Comparison of ENCODE assay signal across 15 mouse cellular contexts in the genomic region with DNA sequence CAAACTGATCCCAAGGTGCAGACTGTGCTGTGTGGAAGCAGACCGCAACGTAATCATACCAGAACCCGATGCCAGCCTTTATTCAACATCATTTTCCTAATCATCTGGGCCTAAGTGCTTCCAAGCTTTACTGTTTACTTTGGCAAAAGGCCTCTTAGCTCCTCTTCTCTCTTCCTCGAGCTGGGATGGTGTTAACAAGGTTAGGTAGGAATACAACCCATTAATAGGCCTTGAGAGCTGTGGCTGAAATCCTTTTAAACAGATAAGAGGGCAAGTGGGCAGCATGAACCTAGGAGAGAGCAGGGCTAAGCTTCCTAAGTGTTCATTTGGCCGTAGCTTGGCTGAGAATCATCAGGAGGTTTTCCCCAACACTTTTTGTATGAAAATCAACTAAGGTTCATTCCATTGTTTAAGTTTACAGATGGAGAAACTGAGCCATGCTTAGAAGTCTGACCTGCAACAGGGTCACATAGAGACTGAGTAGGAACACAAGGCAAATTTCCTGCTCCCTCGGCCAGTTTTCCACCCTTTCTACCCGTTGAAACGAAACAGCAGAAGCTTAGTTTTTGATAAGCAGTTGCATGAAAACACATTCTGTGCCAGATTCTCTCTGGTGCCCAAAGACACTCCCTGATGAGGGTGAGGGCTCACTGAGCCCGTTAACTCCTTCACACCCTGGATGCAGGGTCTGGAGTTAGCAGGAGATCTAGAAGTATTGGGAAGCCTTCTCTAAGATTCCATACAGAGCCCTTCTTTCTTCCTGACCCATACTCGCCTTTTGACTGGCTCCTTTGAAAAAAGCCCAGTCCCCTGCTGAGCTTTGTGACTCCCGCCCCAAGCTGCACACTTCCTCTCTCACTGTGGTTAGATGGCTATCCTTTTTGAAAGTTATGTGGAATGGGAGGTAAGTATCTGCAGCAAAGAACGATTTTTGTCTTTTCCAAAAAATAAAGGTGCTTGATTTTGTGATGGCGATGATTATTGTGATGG.
A peak's percentile ranks its signal among the peaks of the same experiment; 100 is the strongest.
DNase-seq lines count a peak whose midpoint lies in the region; ATAC-seq lines count a peak whose summit lies in the region.
"Had no signal": no experiment of that assay in that cellular context is flagged by ENCODE, and none has a peak within 500 bp of the region (broad histone marks: within the 10 kb centered on the region; RNA-seq: fewer than 3 reads in every experiment).

No protein-coding gene starts in this region.

- H3K27ac ChIP-seq in midbrain, embryonic 10.5 days (replicated peaks), result peak overlapping the region; percentile 28; the same call in 1 of the 2 replicates
- no peak overlapping the region for H3K27ac ChIP-seq in midbrain, embryonic 14.5 days (replicated peaks; ENCODE audit: low read depth, low read length)
- no peak overlapping the region for H3K27ac ChIP-seq in forebrain, embryonic 11.5 days (ENCODE audit: low read depth, low read length)
- H3K27ac ChIP-seq: embryonic facial prominence, embryonic 15.5 days had no signal

- H3K9me3 ChIP-seq in midbrain, embryonic 10.5 days (replicated peaks), result no peaks in the 10 kb centered on the region
- no peaks in the 10 kb centered on the region for H3K9me3 ChIP-seq in midbrain, embryonic 14.5 days (ENCODE audit: control insufficient read depth, low read length)
- no peaks in the 10 kb centered on the region for H3K9me3 ChIP-seq in forebrain, embryonic 11.5 days (ENCODE audit: control insufficient read depth, low read length)
- H3K9me3 ChIP-seq: embryonic facial prominence, embryonic 15.5 days had no signal

- no peak for ATAC-seq in midbrain, embryonic 14.5 days (ENCODE audit: low FRiP score, low TSS enrichment)
- no peak for ATAC-seq in forebrain, embryonic 11.5 days (replicated peaks; ENCODE audit: low FRiP score)
- ATAC-seq: activated CD4-positive, CD25-positive, alpha-beta regulatory T cell, adult 4 months; forebrain, postnatal 0 days; inflammation-experienced regulatory T-cells, adult 6 months had no signal

- no peaks in the 10 kb centered on the region for H3K36me3 ChIP-seq in midbrain, embryonic 10.5 days
- H3K36me3 ChIP-seq in midbrain, embryonic 14.5 days (ENCODE audit: control insufficient read depth, insufficient read depth, low read length), result no peaks in the 10 kb centered on the region
- H3K36me3 ChIP-seq in forebrain, embryonic 11.5 days (ENCODE audit: control insufficient read depth, insufficient read depth, low read length), result no peaks in the 10 kb centered on the region
- H3K36me3 ChIP-seq: embryonic facial prominence, embryonic 15.5 days had no signal

- DNase-seq in midbrain, embryonic 10.5 days (ENCODE audit: low spot score), result no peak
- DNase-seq in midbrain, embryonic 14.5 days, result no peak
- peak; percentile 18 for DNase-seq in R1 (ENCODE audit: low read depth, low spot score)
- peak; percentile 33 for DNase-seq in heart, adult 8-10 months (ENCODE audit: low spot score)
- peak; percentile 25 for DNase-seq in heart, postnatal 4 days
- no peak for DNase-seq in kidney, postnatal 4 days
- DNase-seq in forebrain, embryonic 11.5 days (ENCODE audit: low spot score), result no peak
- DNase-seq: cerebellum, postnatal 14 days; forebrain, postnatal 0 days; gastrocnemius, postnatal 36 days; kidney, postnatal 25 days; right cerebral cortex, postnatal 25 days had no signal

- H3K27me3 ChIP-seq in midbrain, embryonic 10.5 days (ENCODE audit: low read depth, poor library complexity, severe bottlenecking), result no peaks in the 10 kb centered on the region
- no peaks in the 10 kb centered on the region for H3K27me3 ChIP-seq in midbrain, embryonic 14.5 days (ENCODE audit: control insufficient read depth, insufficient read depth, low read length)
- H3K27me3 ChIP-seq in forebrain, embryonic 11.5 days (ENCODE audit: control insufficient read depth, insufficient read depth, low read length), result no peaks in the 10 kb centered on the region
- H3K27me3 ChIP-seq: embryonic facial prominence, embryonic 15.5 days had no signal

- no peak overlapping the region for H3K4me2 ChIP-seq in midbrain, embryonic 14.5 days (ENCODE audit: low read length)
- H3K4me2 ChIP-seq in forebrain, embryonic 11.5 days (ENCODE audit: low read depth, low read length, severe bottlenecking), result no peak overlapping the region
- H3K4me2 ChIP-seq: embryonic facial prominence, embryonic 15.5 days had no signal

- H3K4me1 ChIP-seq in midbrain, embryonic 10.5 days, result peaks cover 21% of the 10 kb centered on the region
- peaks cover 4% of the 10 kb centered on the region; the same call in 1 of the 2 replicates for H3K4me1 ChIP-seq in midbrain, embryonic 14.5 days (ENCODE audit: control insufficient read depth, insufficient read depth, low read length)
- H3K4me1 ChIP-seq in forebrain, embryonic 11.5 days (replicated peaks; ENCODE audit: control insufficient read depth, insufficient read depth, low read length), result no peaks in the 10 kb centered on the region

- no peak overlapping the region for H3K4me3 ChIP-seq in midbrain, embryonic 10.5 days
- no peak overlapping the region for H3K4me3 ChIP-seq in midbrain, embryonic 14.5 days (replicated peaks; ENCODE audit: low read depth, low read length)
- no peak overlapping the region for H3K4me3 ChIP-seq in forebrain, embryonic 11.5 days (ENCODE audit: low read depth, low read length)
- H3K4me3 ChIP-seq: embryonic facial prominence, embryonic 15.5 days had no signal

- WGBS in midbrain, embryonic 10.5 days, result 55% methylated on average over 13 of the region's 13 CpGs
- 58% methylated on average over 13 of the region's 13 CpGs for WGBS in midbrain, embryonic 14.5 days
- WGBS in forebrain, embryonic 11.5 days, result 51% methylated on average over 13 of the region's 13 CpGs

- no peak overlapping the region for H3K9ac ChIP-seq in midbrain, embryonic 14.5 days (replicated peaks; ENCODE audit: low read length)
- H3K9ac ChIP-seq in forebrain, embryonic 11.5 days (ENCODE audit: low read length), result no peak overlapping the region
- H3K9ac ChIP-seq: embryonic facial prominence, embryonic 15.5 days; forebrain, postnatal 0 days had no signal

Comparison
In these comparisons a context has a peak if more than half of its experiments do, and no peak if none do; other contexts are left out.
1. DNase-seq: peak in R1 (single experiment), heart, adult 8-10 months (single experiment) and heart, postnatal 4 days (single experiment); none in midbrain, embryonic 10.5 days (single experiment), midbrain, embryonic 14.5 days (single experiment), kidney, postnatal 4 days (0 of 2) and forebrain, embryonic 11.5 days (single experiment).